Mouse (Mus musculus) hindbrain, embryonic 12.5 days (tissue): ENCODE data around the gene Ctbp1. TPM values are rescaled to one million over a fixed set of nuclear protein-coding genes. Genes with fewer than 3 reads are reported as not detected.

ENCODE experiments used
- ATAC-seq: fragments of 200-750 bp; cut with Nextera tagmentation; 2 replicates; pipeline ENCODE4 v1.8.0; 2017; ENCODE audit warnings: moderate TSS enrichment; ENCODE audit not compliant: low FRiP score
- H3K27ac ChIP-seq: fragments of 300-500 bp; sonication (generic); 2 replicates; pipeline ENCODE4 v1.5.1; 2016; ENCODE audit warnings: mild to moderate bottlenecking
- H3K27me3 ChIP-seq: fragments of 300-500 bp; sonication (generic); 2 replicates; pipeline ENCODE4 v1.6.1; 2016; ENCODE audit warnings: mild to moderate bottlenecking
- H3K36me3 ChIP-seq: fragments of 300-500 bp; sonication (generic); 2 replicates; pipeline ENCODE4 v1.6.1; 2016; ENCODE audit warnings: mild to moderate bottlenecking
- H3K4me1 ChIP-seq: fragments of 300-500 bp; sonication (generic); 2 replicates; pipeline ENCODE4 v1.6.1; 2016
- H3K4me2 ChIP-seq: fragments of 300-500 bp; sonication (generic); replicated peaks from 2 replicates; pipeline ENCODE4 v1.6.1; 2016; ENCODE audit warnings: mild to moderate bottlenecking
- H3K4me3 ChIP-seq: fragments of 300-500 bp; sonication (generic); 2 replicates; pipeline ENCODE4 v1.5.1; 2016; ENCODE audit warnings: mild to moderate bottlenecking
- H3K9ac ChIP-seq: fragments of 300-500 bp; sonication (generic); 2 replicates; pipeline ENCODE4 v1.6.1; 2016; ENCODE audit warnings: mild to moderate bottlenecking, moderate library complexity
- H3K9me3 ChIP-seq: fragments of 300-500 bp; sonication (generic); replicated peaks from 2 replicates; pipeline ENCODE4 v1.6.1; 2016; ENCODE audit warnings: mild to moderate bottlenecking
- WGBS: fragments of 180-500 bp; shearing (Covaris S2); methylation state at CpG from one replicate; pipeline ENCODE4 v1.1.7; 2016; 5-methylcytosine and 5-hydroxymethylcytosine counted together
- polyA plus RNA-seq: library from polyadenylated mRNA; unstranded; fragments of >200 nt; fragmentation: Nextera tagmentation; extraction: Ambion mirVana; gene quantifications from 2 replicates; pipeline ENCODE4 v1.2.1, GENCODE M21; 2016

Ctbp1 gene
- polyA plus RNA-seq, 1 experiment from 2014 or later, result 508 TPM

GRCm38 (mm10) chr5:33274085-33274952, 475 bp downstream of the Ctbp1 start:
- peaks cover 37% of the 10 kb centered on the region for H3K4me1 ChIP-seq
- H3K9ac ChIP-seq, result peak overlapping the region; percentile 76
- peak overlapping the region; percentile 61 for H3K4me3 ChIP-seq
- H3K4me2 ChIP-seq, result peak overlapping the region; percentile 77
- H3K36me3 ChIP-seq, result peaks cover 17% of the 10 kb centered on the region
- ATAC-seq, result peak; percentile 73
- H3K9me3 ChIP-seq, result no peaks in the 10 kb centered on the region
- H3K27ac ChIP-seq, result peak overlapping the region; percentile 98
- under 1% methylated on average over 83 of the region's 97 CpGs for WGBS
- no peaks in the 10 kb centered on the region for H3K27me3 ChIP-seq

DNA sequence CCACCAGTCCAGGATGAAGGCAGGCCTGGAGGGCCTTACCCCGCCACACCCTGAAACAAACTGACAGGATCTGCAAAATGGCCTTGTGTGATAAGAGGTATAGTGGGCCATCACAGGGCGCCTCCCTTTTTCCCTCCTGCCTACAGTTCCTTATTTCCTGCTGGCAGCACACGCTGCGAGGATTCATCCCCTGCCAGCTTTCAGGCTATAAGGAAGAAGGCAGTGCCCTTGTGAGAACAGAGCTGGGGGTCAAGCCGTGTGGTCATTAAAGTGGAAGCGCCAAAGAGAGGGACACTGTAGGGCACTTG, 1.1 kb downstream of the Ctbp1 start:
- Histone ChIP-seq H3K9me3 (no peaks in the 10 kb centered on the region), H3K4me3 (peak overlapping the region; percentile 61), H3K4me1 (peaks cover 37% of the 10 kb centered on the region), H3K27me3 (no peaks in the 10 kb centered on the region), H3K4me2 (peak overlapping the region; percentile 77), H3K9ac (peak overlapping the region; percentile 76), H3K27ac (peak overlapping the region; percentile 98), H3K36me3 (peaks cover 23% of the 10 kb centered on the region)
- peak; percentile 11; the same call in 1 of the 2 replicates for ATAC-seq
- 15% methylated on average over 6 of the region's 6 CpGs for WGBS

DNA sequence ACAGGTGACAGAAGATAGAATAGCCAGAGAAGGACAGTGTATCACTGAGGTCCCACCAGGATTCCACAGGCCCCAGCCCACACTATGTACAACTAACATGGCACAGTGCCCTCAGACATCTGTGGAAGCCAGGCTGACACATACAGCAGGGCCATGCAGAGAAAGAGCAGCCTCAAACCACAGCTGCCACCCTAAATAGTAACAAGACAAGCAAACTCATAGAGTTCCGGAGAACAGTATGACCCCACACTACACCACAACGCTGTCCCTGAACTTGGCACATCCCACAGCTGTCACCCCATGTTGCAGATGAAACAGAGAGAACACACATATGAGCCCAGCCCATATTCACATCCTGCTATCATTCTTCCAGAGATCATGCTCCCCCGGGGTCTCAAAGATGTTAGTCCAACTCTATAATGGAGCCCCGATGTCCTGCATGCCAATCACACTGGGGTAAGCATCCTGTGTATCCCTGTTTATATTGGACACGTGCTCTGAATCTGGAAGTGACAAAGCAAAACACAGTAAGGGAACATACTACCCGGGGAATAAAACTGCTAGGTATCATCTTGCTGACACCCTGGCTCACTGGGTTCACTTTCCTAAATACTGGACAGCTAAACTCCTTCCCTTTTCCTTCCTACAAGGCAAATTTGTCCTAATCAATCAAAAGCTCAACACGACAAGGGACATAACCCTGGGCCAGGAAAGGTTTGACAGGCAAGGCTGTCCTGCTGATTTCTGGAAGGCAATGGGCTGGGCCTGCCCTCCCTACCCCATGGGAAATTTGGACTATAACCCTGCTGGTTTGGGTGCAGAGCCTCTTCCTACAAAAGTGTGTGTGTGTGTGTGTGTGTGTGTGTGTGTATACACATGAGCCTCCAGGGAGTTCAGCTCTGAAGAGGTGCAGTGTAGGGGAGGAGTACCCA, 1.7 kb downstream of the Ctbp1 start:
- peak overlapping the region; percentile 98; the same call in 1 of the 2 replicates for H3K27ac ChIP-seq
- peaks cover 37% of the 10 kb centered on the region for H3K4me1 ChIP-seq
- no peak; the same call in 1 of the 2 replicates for ATAC-seq
- H3K9me3 ChIP-seq, result no peaks in the 10 kb centered on the region
- H3K27me3 ChIP-seq, result no peaks in the 10 kb centered on the region
- peak overlapping the region; percentile 61 for H3K4me3 ChIP-seq
- WGBS, result 71% methylated on average over 7 of the region's 7 CpGs
- H3K36me3 ChIP-seq, result peaks cover 30% of the 10 kb centered on the region
- H3K4me2 ChIP-seq, result peak overlapping the region; percentile 77
- peak overlapping the region; percentile 76 for H3K9ac ChIP-seq

DNA sequence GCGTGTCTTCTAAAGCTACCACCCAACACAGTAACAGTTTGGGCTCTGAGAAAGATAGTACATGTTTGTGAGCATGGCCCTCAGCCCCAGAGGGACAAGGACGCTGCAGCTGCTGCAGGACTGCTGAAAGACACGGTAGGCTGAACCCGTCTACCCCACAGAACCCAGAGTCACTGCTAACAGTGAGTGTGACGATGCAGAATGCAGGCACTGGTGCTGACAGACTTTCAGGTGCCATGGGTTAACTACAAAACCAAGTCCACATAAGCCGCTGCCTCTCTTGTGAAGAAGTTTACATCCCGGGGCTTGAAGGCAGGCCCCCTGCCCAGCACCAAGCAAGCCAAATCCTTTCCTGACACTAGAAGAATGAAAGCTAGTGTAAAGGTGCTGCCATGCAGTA, 2.6 kb downstream of the Ctbp1 start:
- Histone ChIP-seq H3K27me3 (no peaks in the 10 kb centered on the region), H3K4me2 (peak overlapping the region; percentile 77), H3K4me3 (no peak overlapping the region), H3K27ac (no peak overlapping the region), H3K36me3 (peaks cover 39% of the 10 kb centered on the region), H3K9ac (peak overlapping the region; percentile 76), H3K9me3 (no peaks in the 10 kb centered on the region), H3K4me1 (peaks cover 37% of the 10 kb centered on the region)
- ATAC-seq, result no peak
- WGBS, result 81% methylated on average over 7 of the region's 7 CpGs

- Histone ChIP-seq H3K27me3 (no peaks in the 10 kb centered on the region), H3K9me3 (no peaks in the 10 kb centered on the region), H3K4me2 (no peak overlapping the region), H3K27ac (no peak overlapping the region), H3K36me3 (peaks cover 55% of the 10 kb centered on the region), H3K4me3 (no peak overlapping the region), H3K4me1 (peaks cover 34% of the 10 kb centered on the region), H3K9ac (no peak overlapping the region)
- 13% methylated on average over 5 of the region's 5 CpGs for WGBS
- no peak for ATAC-seq
These were observed 4.2 kb downstream of the Ctbp1 start for GRCm38 (mm10) chr5:33270568-33270967.

- H3K27ac ChIP-seq, result no peak overlapping the region
- H3K4me2 ChIP-seq, result no peak overlapping the region
- H3K4me1 ChIP-seq, result no peaks in the 10 kb centered on the region
- no peaks in the 10 kb centered on the region for H3K27me3 ChIP-seq
- no peak for ATAC-seq
- no peak overlapping the region for H3K4me3 ChIP-seq
- H3K9ac ChIP-seq, result no peak overlapping the region
- WGBS, result 90% methylated on average over 5 of the region's 5 CpGs
- no peaks in the 10 kb centered on the region for H3K9me3 ChIP-seq
- peaks cover 100% of the 10 kb centered on the region for H3K36me3 ChIP-seq
These were observed 20.4 kb downstream of the Ctbp1 start for GRCm38 (mm10) chr5:33254416-33254815.

DNA sequence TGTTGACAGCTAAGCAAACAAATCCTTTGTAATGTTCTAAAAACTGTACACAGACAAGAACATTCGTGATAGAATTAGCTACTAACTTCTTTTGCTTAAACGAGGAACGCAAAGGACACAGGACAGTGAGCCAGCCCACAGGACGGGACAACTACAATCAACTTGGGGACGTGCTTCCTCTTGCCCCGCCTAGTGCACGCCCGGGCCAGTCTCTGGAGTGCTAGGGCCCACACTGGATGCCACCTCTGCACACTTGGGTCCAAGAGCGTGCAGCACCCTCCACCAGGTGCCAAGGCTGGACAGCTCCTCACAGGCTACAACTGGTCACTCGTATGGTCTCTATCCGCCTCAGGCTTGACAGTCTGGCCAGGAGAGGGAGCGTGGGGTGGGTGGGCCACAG, 26.6 kb downstream of the Ctbp1 start:
- H3K27me3 ChIP-seq, result no peaks in the 10 kb centered on the region
- no peak overlapping the region for H3K9ac ChIP-seq
- no peaks in the 10 kb centered on the region for H3K9me3 ChIP-seq
- no peak overlapping the region for H3K27ac ChIP-seq
- ATAC-seq, result no peak
- H3K4me1 ChIP-seq, result no peaks in the 10 kb centered on the region
- H3K36me3 ChIP-seq, result peaks cover 89% of the 10 kb centered on the region
- WGBS, result 90% methylated on average over 12 of the region's 12 CpGs
- no peak overlapping the region for H3K4me3 ChIP-seq
- no peak overlapping the region for H3K4me2 ChIP-seq

DNA sequence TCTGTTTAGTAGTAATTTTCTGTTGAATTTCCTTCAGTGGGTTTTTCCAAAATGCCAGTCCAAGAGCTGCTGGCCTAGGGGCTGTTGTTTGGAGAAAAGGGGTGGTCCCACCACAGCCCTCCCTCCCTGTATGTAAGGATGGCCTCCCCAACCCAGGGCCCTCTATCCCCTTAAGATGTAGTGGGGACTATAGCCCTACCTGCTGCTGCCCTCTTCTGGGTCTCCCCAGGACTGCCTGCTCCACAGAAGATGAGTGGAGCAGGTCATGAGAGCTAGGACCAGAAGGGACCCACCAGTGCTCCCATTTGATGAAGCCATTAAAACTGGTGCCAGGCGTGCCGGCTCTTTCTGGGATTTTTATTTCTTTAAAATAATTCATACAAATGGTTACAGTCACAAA, 27.4 kb downstream of the Ctbp1 start:
- no peaks in the 10 kb centered on the region for H3K4me1 ChIP-seq
- 92% methylated on average over 2 of the region's 2 CpGs for WGBS
- no peaks in the 10 kb centered on the region for H3K27me3 ChIP-seq
- H3K4me2 ChIP-seq, result no peak overlapping the region
- no peaks in the 10 kb centered on the region for H3K9me3 ChIP-seq
- no peak overlapping the region for H3K27ac ChIP-seq
- no peak overlapping the region for H3K9ac ChIP-seq
- no peak overlapping the region for H3K4me3 ChIP-seq
- no peak for ATAC-seq
- peaks cover 86% of the 10 kb centered on the region for H3K36me3 ChIP-seq

DNA sequence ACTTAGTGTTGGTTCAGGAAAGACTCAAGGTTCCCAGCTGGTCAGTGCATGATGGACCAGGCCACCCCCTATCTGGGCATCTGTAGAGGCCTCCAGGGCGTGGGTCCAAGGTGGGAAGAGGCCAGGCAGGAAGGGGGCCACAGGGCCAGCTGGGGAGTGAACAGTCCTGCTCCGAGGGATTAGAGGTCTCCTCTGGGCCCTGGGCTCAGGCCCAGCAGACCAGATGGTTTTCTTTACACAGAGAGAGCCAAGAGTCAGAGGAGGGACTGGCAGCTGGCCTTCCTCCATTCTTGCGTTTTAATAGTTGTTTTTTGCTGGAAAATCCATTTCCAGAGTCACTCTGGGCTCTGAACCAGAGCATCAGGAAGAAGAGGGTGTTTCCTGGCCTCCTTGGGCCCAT, 29.1 kb downstream of the Ctbp1 start:
- Histone ChIP-seq H3K4me3 (no peak overlapping the region), H3K27me3 (no peaks in the 10 kb centered on the region), H3K9ac (no peak overlapping the region), H3K4me1 (no peaks in the 10 kb centered on the region), H3K4me2 (no peak overlapping the region), H3K9me3 (no peaks in the 10 kb centered on the region), H3K36me3 (peaks cover 82% of the 10 kb centered on the region), H3K27ac (no peak overlapping the region)
- no peak for ATAC-seq
- WGBS, result 90% methylated on average over 3 of the region's 3 CpGs

- Histone ChIP-seq H3K4me3 (no peak overlapping the region), H3K27ac (no peak overlapping the region), H3K36me3 (peaks cover 70% of the 10 kb centered on the region), H3K9ac (no peak overlapping the region), H3K4me2 (no peak overlapping the region), H3K27me3 (no peaks in the 10 kb centered on the region), H3K4me1 (peaks cover 3% of the 10 kb centered on the region; the same call in 1 of the 2 replicates), H3K9me3 (no peaks in the 10 kb centered on the region)
- no peak for ATAC-seq
- WGBS, result 80% methylated on average over 5 of the region's 5 CpGs
These were observed 30.3 kb downstream of the Ctbp1 start for GRCm38 (mm10) chr5:33244377-33244920.

GRCm38 (mm10) chr5:33239934-33240333, 34.9 kb downstream of the Ctbp1 start:
- H3K27me3 ChIP-seq, result no peaks in the 10 kb centered on the region
- no peak overlapping the region for H3K27ac ChIP-seq
- H3K4me1 ChIP-seq, result peaks cover 3% of the 10 kb centered on the region; the same call in 1 of the 2 replicates
- 66% methylated on average over 3 of the region's 3 CpGs for WGBS
- H3K36me3 ChIP-seq, result peaks cover 29% of the 10 kb centered on the region
- no peaks in the 10 kb centered on the region for H3K9me3 ChIP-seq
- no peak for ATAC-seq
- H3K4me3 ChIP-seq, result no peak overlapping the region
- H3K4me2 ChIP-seq, result no peak overlapping the region
- H3K9ac ChIP-seq, result no peak overlapping the region

GRCm38 (mm10) chr5:33239111-33239714, 35.6 kb downstream of the Ctbp1 start:
- Histone ChIP-seq H3K9me3 (no peaks in the 10 kb centered on the region), H3K4me2 (no peak overlapping the region), H3K27me3 (no peaks in the 10 kb centered on the region), H3K9ac (no peak overlapping the region), H3K4me1 (peaks cover 3% of the 10 kb centered on the region; the same call in 1 of the 2 replicates), H3K4me3 (no peak overlapping the region), H3K36me3 (peaks cover 26% of the 10 kb centered on the region), H3K27ac (0 out of 2 replicates have a peak overlapping the region, but pooled peaks have one; percentile 1)
- no peak for ATAC-seq
- WGBS, result 82% methylated on average over 3 of the region's 3 CpGs
